Mouse (Mus musculus) forebrain, embryonic 12.5 days (tissue): Measurements from ENCODE around the gene Ube2z. TPM values are rescaled to one million over a fixed set of nuclear protein-coding genes. Genes with fewer than 3 reads are reported as not detected.
"Not testable (repeated sequence)": the region's sequence is repeated elsewhere in the genome, so short reads cannot be mapped to it uniquely, and the experiment has no call there.

Source experiments
- ATAC-seq: fragments of 200-750 bp; cut with Nextera tagmentation; 2 replicates; pipeline ENCODE4 v1.8.0; 2017; ENCODE audit warnings: moderate TSS enrichment; ENCODE audit not compliant: low FRiP score
- H3K27ac ChIP-seq: fragments of 300-500 bp; sonication (generic); 2 replicates; pipeline ENCODE4 v1.5.1; 2016; ENCODE audit warnings: mild to moderate bottlenecking
- H3K27me3 ChIP-seq: fragments of 300-500 bp; sonication (generic); 2 replicates; pipeline ENCODE4 v1.6.1; 2016; ENCODE audit warnings: mild to moderate bottlenecking
- H3K36me3 ChIP-seq: fragments of 300-500 bp; sonication (generic); replicated peaks from 2 replicates; pipeline ENCODE4 v1.6.1; 2016; ENCODE audit warnings: mild to moderate bottlenecking
- H3K4me1 ChIP-seq: fragments of 300-500 bp; sonication (generic); 2 replicates; pipeline ENCODE4 v1.6.1; 2016
- H3K4me2 ChIP-seq: fragments of 300-500 bp; sonication (generic); 2 replicates; pipeline ENCODE4 v1.6.1; 2016; ENCODE audit warnings: mild to moderate bottlenecking, moderate library complexity
- H3K4me3 ChIP-seq: fragments of 300-500 bp; sonication (generic); replicated peaks from 2 replicates; pipeline ENCODE4 v1.5.1; 2016; ENCODE audit warnings: mild to moderate bottlenecking
- H3K9ac ChIP-seq: fragments of 300-500 bp; sonication (generic); 2 replicates; pipeline ENCODE4 v1.6.1; 2016; ENCODE audit warnings: mild to moderate bottlenecking
- H3K9me3 ChIP-seq: fragments of 300-500 bp; sonication (generic); 2 replicates; pipeline ENCODE4 v1.6.1; 2016
- WGBS: fragments of 180-500 bp; shearing (Covaris S2); methylation state at CpG from one replicate; pipeline ENCODE4 v1.1.7; 2016; 5-methylcytosine and 5-hydroxymethylcytosine counted together
- polyA plus RNA-seq: library from polyadenylated mRNA; unstranded; fragments of >200 nt; fragmentation: Nextera tagmentation; extraction: Ambion mirVana; gene quantifications from 2 replicates; pipeline ENCODE4 v1.2.1, GENCODE M21; 2016

Ube2z gene
- 30.4 and 33.8 TPM in 2 replicates for polyA plus RNA-seq

DNA sequence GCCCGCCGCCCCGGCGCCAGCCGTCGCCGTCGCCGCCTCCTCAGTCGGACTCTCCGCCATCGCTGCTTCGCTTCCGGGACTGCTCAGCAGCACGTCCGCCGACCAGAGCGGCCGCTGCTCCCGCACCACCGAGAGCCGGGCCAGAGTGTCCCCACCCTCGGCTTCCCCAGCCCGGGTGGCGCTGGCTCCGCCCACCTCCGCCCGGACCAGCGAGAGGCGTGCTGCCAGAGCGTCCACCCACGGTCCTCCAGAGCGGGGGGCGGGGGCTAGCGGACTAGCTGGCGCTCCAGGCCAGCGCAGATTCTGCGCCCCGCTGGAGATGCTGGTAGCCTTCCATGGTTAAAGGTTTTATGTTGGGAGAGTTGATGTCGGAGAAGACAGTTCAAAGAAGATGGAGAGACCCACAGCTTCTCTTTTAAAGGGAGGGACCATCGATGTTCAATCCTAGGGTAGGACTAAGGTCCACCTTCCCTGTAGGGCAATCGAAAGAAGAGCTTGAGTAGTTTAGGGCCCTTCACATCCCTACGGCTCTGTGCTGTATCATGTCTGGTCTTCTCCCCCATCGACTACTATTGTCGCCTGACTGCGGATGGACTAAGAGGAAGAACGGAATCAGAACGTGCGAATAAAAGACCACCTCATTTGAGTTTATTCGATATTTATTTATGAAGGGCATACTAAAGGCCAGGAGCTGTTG, at the start of gene Ube2z:
Gene Ube2z (minus strand): TSS at position 174 of the 697 bp plus-strand sequence.
- Histone ChIP-seq H3K9ac (peak within 1 kb of the TSS; percentile 94), H3K4me3 (peak within 1 kb of the TSS; percentile 97), H3K4me1 (peaks cover 25% of the 10 kb centered on the region), H3K9me3 (no peaks in the 10 kb centered on the region), H3K4me2 (peak within 1 kb of the TSS; percentile 89), H3K27ac (peak within 1 kb of the TSS; percentile 75), H3K36me3 (peaks cover 23% of the 10 kb centered on the region), H3K27me3 (no peaks in the 10 kb centered on the region)
- WGBS, result 5% methylated on average over 48 of the region's 50 CpGs
- ATAC-seq, result peak; percentile 99

DNA sequence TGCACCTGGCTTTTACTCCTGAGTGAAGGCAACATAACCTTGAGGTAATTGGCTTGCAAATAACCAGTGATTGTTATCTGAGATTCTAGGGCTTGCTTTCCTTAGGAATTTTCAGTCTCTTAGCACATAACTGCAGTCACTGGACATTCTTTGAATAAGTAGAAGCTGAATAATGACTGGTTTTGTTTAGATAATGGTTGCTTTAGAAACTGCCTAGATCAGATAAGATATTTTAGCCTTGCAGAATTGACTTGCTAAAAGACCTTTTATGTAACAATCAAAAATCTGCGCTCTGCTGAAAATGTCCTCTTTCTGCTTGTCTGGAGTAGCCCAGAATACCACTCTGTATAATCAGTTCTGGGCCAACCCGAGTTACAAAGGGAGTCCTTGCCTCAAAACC, 48.9 kb upstream of the Ube2z start:
- 77% methylated on average over 2 of the region's 2 CpGs for WGBS
- no peak for ATAC-seq
- H3K4me1 ChIP-seq, result no peaks in the 10 kb centered on the region
- no peaks in the 10 kb centered on the region for H3K9me3 ChIP-seq
- no peaks in the 10 kb centered on the region for H3K36me3 ChIP-seq
- no peak overlapping the region for H3K4me3 ChIP-seq
- no peak overlapping the region for H3K9ac ChIP-seq
- no peaks in the 10 kb centered on the region for H3K27me3 ChIP-seq
- no peak overlapping the region for H3K27ac ChIP-seq
- H3K4me2 ChIP-seq, result no peak overlapping the region

GRCm38 (mm10) chr11:96111751-96112150, 46.6 kb upstream of the Ube2z start, which contains the start of gene Calcoco2:
TSS of gene Calcoco2 (minus strand) at chr11:96111964.
- no peak for ATAC-seq
- no peak within 1 kb of the TSS for H3K9ac ChIP-seq
- no peaks in the 10 kb centered on the region for H3K4me1 ChIP-seq
- no peak within 1 kb of the TSS for H3K4me3 ChIP-seq
- peaks cover 5% of the 10 kb centered on the region; the same call in 1 of the 2 replicates for H3K27me3 ChIP-seq
- no peaks in the 10 kb centered on the region for H3K36me3 ChIP-seq
- no peak within 1 kb of the TSS for H3K27ac ChIP-seq
- 41% methylated on average over 14 of the region's 14 CpGs for WGBS
- no peaks in the 10 kb centered on the region for H3K9me3 ChIP-seq
- no peak within 1 kb of the TSS for H3K4me2 ChIP-seq

DNA sequence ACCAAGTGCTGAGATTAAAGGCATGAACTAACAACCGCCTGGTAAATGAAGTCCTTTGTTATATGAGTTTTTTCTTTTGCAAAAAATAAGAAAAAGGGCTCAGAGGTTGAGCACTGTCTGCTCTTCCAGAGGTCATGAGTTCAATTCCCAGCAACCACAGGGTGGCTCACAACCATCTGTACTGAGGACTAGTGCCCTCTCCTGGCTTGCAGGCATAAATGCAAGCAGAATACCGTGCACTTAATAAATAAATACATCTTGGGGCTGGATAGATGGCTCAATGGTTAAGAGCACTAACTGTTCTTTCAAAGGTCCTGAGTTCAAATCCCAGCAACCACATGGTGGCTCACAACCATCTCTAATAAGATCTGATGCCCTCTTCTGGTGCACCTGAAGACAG, 45.8 kb upstream of the Ube2z start:
- 54% methylated on average over 2 of the region's 2 CpGs for WGBS
- H3K9ac ChIP-seq, H3K9me3 ChIP-seq, H3K36me3 ChIP-seq, H3K4me2 ChIP-seq, H3K4me1 ChIP-seq, ATAC-seq, H3K27me3 ChIP-seq, H3K4me3 ChIP-seq, H3K27ac ChIP-seq: not testable (repeated sequence)

DNA sequence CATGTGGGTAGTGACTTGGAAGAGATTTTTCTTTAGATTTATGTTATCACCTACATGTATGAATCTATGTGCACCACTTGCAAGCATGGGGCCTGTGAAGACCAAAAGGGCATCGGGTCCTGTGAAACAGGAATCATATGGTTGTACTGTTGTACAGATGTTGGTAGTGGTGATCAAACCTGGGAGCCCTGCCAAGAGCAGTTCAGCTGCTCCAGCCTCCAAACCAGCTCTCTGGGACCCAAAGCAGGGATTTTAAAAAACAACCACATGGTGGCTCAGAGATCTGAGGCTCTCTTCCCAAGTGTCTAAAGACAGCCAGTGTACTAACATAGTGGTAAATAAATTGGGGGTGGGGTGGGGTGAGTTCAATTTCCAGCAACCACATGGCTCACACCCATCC, 43.2 kb upstream of the Ube2z start:
- ATAC-seq, result no peak
- no peak overlapping the region for H3K27ac ChIP-seq
- H3K27me3 ChIP-seq, result peaks cover 5% of the 10 kb centered on the region; the same call in 1 of the 2 replicates
- H3K4me3 ChIP-seq, result no peak overlapping the region
- H3K9ac ChIP-seq, result no peak overlapping the region
- 90% methylated on average over 1 of the region's 1 CpGs for WGBS
- H3K4me1 ChIP-seq, result no peaks in the 10 kb centered on the region
- H3K36me3 ChIP-seq, result no peaks in the 10 kb centered on the region
- no peaks in the 10 kb centered on the region for H3K9me3 ChIP-seq
- no peak overlapping the region for H3K4me2 ChIP-seq

DNA sequence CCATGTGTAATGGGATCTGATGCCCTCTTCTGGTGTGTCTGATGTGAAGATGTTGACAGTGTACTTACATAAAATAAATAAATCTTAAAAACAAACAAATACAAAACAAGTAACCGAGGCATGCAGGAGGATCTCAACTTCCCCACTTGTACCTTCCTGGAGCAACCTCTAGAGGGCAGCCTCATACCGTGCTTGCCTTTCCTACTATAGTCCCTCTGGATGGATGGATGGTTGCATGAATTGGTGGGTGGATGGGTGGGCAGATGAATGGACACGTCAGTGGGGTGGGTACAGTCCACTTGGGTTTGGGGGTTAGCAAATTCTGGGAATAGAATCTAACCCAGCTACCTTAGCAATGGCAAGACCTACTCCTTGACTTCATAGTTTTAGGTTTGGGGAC, 28.2 kb upstream of the Ube2z start:
- Histone ChIP-seq H3K9ac (no peak overlapping the region), H3K27ac (no peak overlapping the region), H3K4me3 (no peak overlapping the region), H3K27me3 (peaks cover 18% of the 10 kb centered on the region), H3K36me3 (no peaks in the 10 kb centered on the region), H3K4me1 (no peaks in the 10 kb centered on the region), H3K4me2 (no peak overlapping the region), H3K9me3 (no peaks in the 10 kb centered on the region)
- 21% methylated on average over 3 of the region's 3 CpGs for WGBS
- no peak for ATAC-seq

DNA sequence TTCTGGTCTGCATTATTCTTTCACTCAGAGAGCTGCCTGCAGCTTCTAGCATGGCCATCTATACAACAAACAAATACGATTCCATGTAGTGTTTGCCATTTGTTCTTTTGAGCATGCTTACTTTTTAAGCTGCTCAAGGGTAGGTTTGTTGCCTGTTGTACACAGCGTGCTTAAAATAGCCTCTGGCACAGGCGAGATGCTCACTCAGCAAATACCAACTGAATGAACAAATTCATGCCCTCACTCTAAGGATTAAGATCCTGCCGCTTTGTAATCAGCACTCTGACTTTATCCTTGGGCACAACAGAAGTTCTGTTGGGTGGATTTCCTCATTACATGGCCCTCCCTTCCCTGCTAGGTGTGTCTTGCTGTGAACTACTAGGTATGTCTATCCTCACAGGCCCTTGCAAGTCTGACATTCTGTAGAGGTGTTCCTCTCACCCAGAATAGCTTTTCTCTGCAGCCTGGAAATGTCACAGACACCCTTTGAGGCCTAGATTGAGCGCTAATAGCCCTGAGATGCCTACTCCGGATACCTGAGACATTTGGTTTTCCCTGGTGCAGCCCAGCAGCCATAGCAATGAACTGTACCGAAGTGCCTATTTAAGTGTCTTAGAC, 27.6 kb upstream of the Ube2z start:
- H3K36me3 ChIP-seq, result no peaks in the 10 kb centered on the region
- no peaks in the 10 kb centered on the region for H3K9me3 ChIP-seq
- no peak overlapping the region for H3K9ac ChIP-seq
- H3K4me3 ChIP-seq, result no peak overlapping the region
- no peaks in the 10 kb centered on the region for H3K4me1 ChIP-seq
- no peak overlapping the region for H3K4me2 ChIP-seq
- ATAC-seq, result no peak
- WGBS, result 47% methylated on average over 7 of the region's 7 CpGs
- H3K27ac ChIP-seq, result no peak overlapping the region
- H3K27me3 ChIP-seq, result peaks cover 18% of the 10 kb centered on the region

DNA sequence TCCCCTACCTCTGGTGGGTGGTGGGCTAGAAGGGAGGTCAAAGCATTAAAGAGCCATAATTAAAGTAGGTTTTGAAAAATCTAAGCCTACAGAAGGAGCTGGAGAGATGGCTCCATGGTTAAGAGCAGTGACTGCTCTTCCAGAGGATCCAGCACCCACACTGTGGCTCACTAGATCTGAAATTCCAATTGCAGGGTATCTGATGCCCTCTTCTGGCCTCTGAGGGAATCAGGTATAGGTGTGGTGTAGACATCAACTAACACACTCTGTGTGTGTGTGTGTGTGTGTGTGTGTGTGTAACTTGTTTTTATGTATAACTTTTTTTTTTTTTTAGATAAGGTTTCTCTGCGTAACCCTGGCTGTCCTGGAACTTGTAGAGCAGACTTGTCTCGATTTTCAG, 25.9 kb upstream of the Ube2z start:
- ATAC-seq, result no peak
- Histone ChIP-seq H3K9ac (no peak overlapping the region), H3K4me2 (no peak overlapping the region), H3K27ac (no peak overlapping the region), H3K9me3 (no peaks in the 10 kb centered on the region), H3K36me3 (no peaks in the 10 kb centered on the region), H3K4me1 (no peaks in the 10 kb centered on the region), H3K27me3 (peaks cover 18% of the 10 kb centered on the region), H3K4me3 (no peak overlapping the region)
- WGBS, result 63% methylated on average over 2 of the region's 2 CpGs

- no peak for ATAC-seq
- 92% methylated on average over 6 of the region's 6 CpGs for WGBS
- no peak overlapping the region for H3K4me3 ChIP-seq
- no peaks in the 10 kb centered on the region for H3K4me1 ChIP-seq
- H3K36me3 ChIP-seq, result no peaks in the 10 kb centered on the region
- no peak overlapping the region for H3K4me2 ChIP-seq
- H3K27ac ChIP-seq, result no peak overlapping the region
- H3K27me3 ChIP-seq, result peaks cover 14% of the 10 kb centered on the region
- no peaks in the 10 kb centered on the region for H3K9me3 ChIP-seq
- no peak overlapping the region for H3K9ac ChIP-seq
These were observed 22.8 kb upstream of the Ube2z start for GRCm38 (mm10) chr11:96087981-96088380.

DNA sequence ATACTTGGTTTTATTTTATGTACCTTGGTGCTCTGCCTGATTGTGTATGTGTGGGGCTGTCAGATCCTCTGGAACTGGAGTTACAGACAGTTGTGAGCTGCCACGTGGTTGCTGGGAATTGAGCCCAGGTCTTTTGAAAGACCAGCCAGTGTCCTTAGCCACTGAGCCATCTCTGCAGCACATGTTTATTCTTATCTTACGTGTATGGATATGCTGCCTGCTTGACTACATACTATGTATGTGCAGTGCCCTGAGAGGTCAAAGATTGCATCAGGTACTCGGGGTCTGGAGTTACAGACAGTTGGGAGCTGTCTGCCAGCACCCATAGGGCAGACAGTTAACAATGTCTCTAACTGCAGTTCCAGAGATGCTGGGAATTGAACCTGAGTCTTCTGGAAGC, 17.5 kb upstream of the Ube2z start:
- H3K4me2 ChIP-seq, result no peak overlapping the region
- 68% methylated on average over 3 of the region's 3 CpGs for WGBS

GRCm38 (mm10) chr11:96080736-96081135, 15.5 kb upstream of the Ube2z start:
- Histone ChIP-seq H3K9ac (no peak overlapping the region), H3K9me3 (no peaks in the 10 kb centered on the region), H3K4me1 (no peaks in the 10 kb centered on the region), H3K36me3 (no peaks in the 10 kb centered on the region), H3K27me3 (peaks cover 5% of the 10 kb centered on the region), H3K4me3 (no peak overlapping the region), H3K4me2 (no peak overlapping the region), H3K27ac (no peak overlapping the region)
- 84% methylated on average over 5 of the region's 5 CpGs for WGBS
- no peak for ATAC-seq

More for the DNA sequence above, 17.5 kb upstream of the Ube2z start:
- H3K27ac ChIP-seq, result no peak overlapping the region
- H3K9ac ChIP-seq, result no peak overlapping the region
- no peaks in the 10 kb centered on the region for H3K9me3 ChIP-seq
- peaks cover 5% of the 10 kb centered on the region for H3K27me3 ChIP-seq
- H3K36me3 ChIP-seq, result no peaks in the 10 kb centered on the region
- H3K4me3 ChIP-seq, result no peak overlapping the region
- no peaks in the 10 kb centered on the region for H3K4me1 ChIP-seq
- ATAC-seq, result no peak

DNA sequence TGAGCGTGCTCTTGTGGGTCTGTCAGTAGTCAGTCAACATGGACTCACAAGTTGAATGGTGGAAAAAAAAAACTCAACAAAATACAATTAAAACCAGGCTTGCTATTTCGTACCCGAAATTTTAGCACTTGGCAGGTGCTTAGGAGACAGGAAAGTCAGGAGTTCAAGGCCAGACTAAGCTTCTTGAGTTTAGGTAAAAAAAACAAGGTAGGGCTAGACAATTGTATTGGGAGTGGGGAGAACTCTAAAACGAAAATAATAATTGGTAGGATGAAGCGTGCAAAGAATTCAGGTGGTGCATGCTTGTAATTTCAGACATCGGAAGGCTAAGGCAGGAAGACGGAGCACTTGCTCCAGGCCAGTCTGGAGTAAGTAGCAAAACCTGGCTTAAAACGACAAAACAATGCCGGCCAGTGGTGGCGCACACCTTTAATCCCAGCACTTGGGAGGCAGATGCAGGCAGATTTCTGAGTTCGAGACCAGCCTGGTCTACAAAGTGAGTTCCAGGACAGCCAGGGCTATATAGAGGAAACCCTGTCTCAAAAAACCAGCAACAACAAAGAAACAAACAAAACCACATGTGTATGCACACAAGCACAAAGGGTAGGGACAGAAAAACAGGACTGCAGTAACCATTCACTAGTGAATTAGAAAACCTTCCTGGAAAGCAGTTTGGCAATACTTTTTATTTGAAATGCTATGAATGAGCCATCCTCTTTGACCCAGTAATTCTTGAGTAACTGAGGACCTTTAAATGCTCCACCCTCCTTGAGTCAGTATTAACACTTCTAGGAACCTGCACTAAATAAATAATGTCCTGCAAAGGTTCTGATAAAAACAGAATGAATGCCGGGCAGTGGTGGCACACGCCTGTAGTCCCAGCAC, 11.3 kb upstream of the Ube2z start:
- Histone ChIP-seq H3K9me3 (no peaks in the 10 kb centered on the region), H3K36me3 (peaks cover 14% of the 10 kb centered on the region), H3K27me3 (no peaks in the 10 kb centered on the region; the same call in 1 of the 2 replicates), H3K27ac (peak overlapping the region; percentile 73), H3K4me1 (peaks cover 13% of the 10 kb centered on the region), H3K9ac (peak overlapping the region; percentile 36; the same call in 1 of the 2 replicates), H3K4me2 (peak overlapping the region; percentile 48), H3K4me3 (peak overlapping the region; percentile 72)
- ATAC-seq, result no peak
- 71% methylated on average over 13 of the region's 13 CpGs for WGBS
